Mouse (Mus musculus): ENCODE measurements around the gene Svs4.

DNA sequence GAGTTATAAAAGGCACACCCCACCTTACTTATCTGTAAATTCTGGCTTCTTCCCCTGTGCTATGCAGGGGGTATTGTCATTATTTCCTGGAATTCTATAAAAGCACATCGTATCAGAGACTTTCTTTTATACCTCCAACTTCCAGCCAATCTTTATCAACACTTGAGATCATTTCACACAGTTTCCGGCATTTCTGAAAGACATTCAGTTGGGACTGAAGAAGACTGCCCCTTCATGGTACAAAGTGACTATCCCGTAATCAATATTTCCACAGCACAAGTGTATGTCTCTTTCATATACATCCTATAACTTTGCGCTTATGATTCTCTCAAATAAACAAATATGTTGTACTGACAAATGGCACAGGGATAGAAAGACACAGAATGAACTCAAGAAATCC, at the start of gene Svs4:
- no peak for TF ChIP-seq GATA1 (IDR thresholded peaks at IDR 0.05; ENCODE audit: low read length)
- no peak for TF ChIP-seq TAL1 (IDR thresholded peaks at IDR 0.05; ENCODE audit: low read length)
